Mouse (Mus musculus) liver, adult (tissue): ENCODE measurements around the gene Gm7247.
"Not testable (repeated sequence)": the region's sequence is repeated elsewhere in the genome, so short reads cannot be mapped to it uniquely, and the experiment has no call there.

Source experiments
- GATA4 ChIP-seq: IDR thresholded peaks from 2 replicates; pipeline ENCODE4 v1.6.1; 2014; ENCODE audit warnings: mild to moderate bottlenecking, low read length; ENCODE audit not compliant: insufficient replicate concordance

Gm7247 gene

DNA sequence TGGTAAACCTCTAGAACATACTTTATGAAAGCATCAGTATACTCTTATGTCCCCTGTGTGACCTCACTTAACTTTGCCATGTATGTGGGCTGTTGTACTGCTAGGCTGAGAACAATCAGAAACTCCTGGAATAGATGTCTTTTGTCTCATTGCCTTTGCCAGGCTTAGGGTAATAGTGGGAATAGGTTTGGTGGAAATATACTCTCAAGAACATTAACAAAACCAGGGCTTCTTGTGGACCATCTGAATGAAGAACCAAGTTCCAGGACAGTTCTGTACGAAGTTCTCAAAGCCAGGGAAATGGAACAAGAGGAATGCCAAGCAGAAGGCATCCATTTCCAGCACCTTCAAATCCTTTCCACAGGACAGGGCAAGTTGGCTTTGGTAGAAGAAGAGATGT lies at the start of gene Gm7247:
Gene Gm7247 (plus strand): TSS at position 301 of the 400 bp plus-strand sequence.
- TF ChIP-seq GATA4 = no peak

DNA sequence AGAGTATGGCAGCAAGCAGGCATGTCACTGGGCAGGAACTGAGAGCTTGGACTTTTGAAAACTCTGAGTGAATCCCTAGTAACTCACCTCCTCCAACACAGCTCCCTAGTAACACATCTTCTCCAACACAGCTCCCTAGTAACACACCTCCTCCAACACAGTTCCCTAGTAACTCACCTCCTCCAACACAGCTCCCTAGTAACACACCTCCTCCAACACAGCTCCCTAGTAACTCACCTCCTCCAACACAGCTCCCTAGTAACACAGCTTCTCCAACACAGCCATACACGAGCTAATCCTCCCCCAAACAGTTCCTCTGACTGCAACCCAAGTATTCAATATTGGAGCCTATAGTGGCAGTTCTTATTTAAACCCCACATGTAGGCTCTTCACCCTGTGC lies 37.6 kb upstream of the Gm7247 start:
- no peak for TF ChIP-seq GATA4

DNA sequence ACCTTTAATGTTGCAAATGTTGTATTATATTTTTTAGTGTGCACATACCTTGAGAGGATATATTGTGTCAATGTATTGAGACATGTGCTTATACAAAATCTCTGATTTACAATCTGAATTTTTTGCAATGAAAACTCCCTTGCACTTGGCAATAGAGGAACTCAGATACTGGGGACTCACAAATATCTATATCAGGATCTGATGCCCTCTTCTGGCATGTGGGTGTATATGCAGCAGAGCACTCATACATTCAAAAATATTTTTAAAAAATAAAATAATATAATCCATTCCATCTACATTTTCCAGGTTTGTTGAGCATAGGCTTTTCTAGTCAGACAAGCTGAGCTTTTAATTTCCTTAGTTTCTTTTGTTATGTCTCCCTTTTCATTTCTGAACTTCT lies 15.5 kb upstream of the Gm7247 start:
- TF ChIP-seq GATA4 = no peak

DNA sequence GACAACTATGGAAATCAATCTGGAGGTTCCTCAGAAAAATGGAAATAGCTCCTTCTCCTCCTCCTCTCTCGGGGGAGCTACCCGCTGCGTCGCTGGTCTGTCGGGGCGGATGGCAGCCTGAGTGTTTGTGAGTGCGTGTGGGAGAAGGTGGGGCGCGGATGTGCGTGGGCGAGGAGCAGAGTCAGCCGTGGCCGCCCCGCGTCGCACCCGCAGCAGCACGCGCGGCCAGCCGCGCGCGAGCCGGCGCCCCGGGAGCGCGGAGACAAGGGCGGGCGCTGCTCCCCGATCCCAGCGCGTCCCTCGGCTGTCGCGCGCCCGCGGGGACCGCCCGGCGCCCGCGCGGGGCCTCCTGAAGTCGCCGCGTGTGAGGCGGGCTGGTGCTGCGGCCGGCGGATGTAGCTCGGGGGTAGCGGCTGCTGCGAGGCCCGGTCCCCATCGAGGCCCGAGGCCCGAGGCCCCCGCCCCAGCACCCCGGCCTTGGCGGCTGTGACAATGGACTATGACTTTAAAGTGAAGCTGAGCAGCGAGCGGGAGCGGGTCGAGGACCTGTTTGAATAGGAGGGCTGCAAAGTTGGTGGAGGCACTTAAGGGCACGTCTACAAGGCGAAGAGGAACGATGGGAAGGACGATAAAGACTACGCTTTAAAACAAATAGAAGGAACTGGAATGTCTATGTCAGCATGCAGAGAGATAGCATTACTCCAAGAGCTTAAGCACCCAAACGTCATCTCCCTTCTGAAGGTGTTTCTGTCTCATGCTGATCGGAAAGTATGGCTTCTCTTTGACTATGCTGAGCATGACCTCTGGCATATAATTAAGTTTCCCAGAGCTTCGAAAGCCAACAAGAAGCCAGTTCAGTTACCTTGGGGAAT lies 3.2 kb upstream of the Gm7247 start:
- no peak for TF ChIP-seq GATA4

DNA sequence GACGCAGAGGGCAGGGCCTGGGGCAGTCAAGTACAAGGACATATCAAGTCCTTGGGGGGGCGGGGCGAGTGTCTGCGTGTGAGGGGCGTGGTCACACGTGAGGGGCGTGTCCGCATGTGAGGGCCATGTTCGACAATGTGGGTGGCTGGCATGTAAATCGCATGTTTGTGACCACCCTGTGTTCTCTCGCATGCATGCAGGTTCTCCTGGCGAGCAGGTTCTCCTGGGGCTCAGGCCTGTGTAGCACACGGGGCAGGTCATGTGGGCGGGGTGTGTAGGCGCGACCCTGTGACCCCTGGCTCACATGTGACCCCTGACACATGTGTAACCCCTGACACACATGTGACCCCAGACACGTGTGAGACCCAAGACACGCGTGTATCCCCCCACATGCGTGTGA lies 21.2 kb downstream of the Gm7247 start:
- TF ChIP-seq GATA4 = no peak

DNA sequence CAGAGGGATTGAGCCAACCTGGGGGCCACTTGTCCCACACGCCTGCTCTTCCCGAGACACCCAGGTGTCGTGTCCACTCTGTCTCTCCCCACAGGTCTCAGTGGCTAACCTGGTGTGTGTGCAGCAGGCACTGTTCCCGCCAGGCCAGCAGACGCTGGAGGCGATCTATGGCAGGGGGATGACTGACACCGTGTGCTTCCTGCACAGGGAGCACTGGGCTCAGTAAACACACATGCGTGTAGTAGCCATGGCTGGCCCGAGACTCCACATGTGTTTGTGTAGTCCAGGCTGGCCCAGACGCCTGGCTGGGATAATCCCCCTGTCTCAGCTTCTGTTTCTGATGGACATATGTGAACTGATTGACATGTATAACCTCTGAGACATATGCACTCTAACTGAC lies 22.8 kb downstream of the Gm7247 start:
- TF ChIP-seq GATA4 = no peak

DNA sequence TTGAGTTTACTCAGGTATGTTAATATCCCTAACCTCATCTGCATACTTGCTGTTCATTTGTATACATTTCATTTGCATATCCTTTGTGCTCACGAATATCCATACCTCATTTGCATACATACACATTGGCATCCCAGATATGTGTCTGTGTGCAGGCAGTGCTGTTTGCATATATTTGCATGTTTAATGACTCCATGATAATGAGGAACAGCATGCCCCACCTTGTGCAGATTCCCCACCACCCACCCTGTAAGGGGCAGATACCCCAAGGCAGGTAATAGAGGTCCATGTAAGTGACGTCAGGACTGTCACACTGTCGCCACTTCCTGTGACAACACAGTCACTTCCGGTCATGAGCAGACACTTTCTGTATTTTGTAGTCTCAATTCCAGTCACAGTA lies 24.2 kb downstream of the Gm7247 start:
- TF ChIP-seq GATA4 = no peak

DNA sequence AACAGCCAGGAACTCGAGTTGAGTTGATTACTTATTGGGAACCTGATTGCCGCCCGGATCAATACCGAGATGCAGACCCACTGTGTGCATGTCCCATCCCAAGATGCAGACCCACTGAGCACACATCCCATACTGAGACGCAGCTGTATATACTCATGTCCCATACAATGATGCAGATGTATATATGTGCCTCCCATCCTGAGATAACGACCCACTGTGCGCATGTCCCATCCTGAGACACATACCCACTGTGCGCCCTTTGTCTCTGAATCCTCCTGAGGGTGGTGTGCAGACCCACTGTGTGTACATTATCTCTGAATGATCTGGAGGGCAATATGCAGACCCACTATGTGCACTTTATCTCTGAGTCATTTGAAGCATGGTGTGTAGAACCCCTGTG lies 26.2 kb downstream of the Gm7247 start:
- no peak for TF ChIP-seq GATA4

DNA sequence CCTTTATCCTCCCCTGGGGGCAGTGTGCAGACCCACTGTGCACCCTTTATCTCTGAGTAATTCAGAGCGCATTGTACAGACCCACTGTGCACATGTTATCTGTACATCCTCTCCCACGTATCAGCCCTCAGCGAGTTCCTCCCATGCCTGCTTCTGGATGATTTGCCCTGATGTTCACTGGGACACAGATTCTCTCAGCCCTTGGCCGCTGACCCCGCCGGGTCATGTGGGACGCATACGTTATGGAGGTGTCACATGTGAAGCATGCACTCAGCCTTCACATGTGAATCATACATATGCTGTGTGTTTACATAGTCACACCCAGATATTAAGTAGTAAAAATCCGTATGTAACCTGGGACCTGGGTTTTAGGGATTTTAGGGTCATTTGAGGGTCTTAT lies 26.7 kb downstream of the Gm7247 start:
- TF ChIP-seq GATA4 = no peak

DNA sequence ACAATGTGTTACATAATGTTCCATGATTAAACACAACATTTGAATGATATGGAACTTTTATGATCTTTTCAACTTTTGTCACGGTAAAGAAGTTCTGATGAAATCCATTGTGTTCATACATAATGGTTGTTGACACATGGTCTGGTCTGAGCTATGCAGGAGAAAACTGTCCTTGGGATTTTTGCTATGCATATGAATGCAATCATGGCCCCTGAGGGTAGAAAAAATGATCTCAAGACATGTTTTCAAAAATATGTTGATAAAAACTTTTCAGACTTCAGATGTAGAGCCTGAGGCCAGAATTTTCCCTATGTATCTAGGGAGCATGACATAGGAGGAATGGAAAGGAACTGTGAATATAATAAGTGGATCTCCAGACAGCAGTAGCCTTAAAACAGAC lies 49.0 kb downstream of the Gm7247 start, which contains the start of gene Vmn2r88:
Gene Vmn2r88 (plus strand): TSS at position 301 of the 400 bp plus-strand sequence.
- TF ChIP-seq GATA4 = no peak

DNA sequence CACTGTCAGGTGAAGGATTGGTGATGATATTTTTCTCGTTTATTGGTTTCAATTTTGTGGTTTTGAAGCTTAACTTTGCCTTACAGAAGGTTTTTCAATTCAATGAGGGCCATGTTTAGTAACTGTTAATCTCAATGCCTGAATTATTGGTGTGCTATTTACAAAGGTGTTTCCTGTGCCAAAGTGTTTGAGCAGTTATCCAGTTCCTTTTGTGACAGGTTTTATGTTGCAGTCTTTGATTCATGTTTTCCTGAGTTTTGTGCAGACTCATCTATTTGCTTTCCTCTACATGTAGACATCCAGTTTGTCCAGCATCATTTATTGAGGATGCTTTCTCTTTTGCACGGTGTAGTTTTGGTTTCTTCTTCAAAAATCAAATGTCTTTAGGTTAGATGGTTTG lies 62.3 kb downstream of the Gm7247 start:
- TF ChIP-seq GATA4 = no peak

DNA sequence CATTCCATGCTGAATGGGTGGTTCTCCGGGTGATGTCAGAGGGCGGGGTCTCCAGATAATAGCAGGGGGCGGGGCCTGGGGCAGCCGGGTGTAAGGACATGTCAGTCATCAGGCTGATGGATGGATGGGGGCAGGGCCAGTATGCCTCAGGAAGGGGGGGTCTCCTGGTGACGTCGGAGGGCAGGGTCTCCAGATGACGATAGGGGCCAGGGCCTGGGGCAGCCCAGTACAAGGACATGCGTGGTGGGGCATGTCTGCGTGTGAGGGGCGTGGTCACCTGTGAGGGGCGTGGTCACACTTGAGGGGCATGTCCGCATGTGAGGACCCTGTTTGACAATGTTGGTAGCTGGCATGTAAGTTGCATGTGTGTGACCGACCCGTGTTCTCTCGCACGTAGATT lies 73.0 kb downstream of the Gm7247 start:
- no peak for TF ChIP-seq GATA4

DNA sequence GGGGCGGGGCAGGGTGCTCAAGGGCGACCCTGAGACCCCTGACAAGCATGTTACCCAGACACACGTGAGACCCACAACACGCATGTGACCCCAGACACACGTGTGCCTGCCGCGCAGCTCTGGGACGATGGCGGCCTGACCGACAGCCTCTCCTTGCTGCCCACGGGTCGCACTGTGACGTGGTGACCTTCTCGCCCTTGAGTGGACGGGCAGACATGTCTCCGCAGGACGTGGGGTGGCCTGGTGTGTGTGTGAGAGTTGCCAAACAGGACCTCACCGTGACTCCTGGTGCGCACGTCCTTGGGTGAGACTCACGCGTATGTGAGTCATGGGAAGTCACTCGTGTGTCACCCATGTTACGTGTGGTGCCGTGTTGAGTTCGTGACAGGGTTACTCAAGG lies 73.5 kb downstream of the Gm7247 start:
- TF ChIP-seq GATA4 = no peak

DNA sequence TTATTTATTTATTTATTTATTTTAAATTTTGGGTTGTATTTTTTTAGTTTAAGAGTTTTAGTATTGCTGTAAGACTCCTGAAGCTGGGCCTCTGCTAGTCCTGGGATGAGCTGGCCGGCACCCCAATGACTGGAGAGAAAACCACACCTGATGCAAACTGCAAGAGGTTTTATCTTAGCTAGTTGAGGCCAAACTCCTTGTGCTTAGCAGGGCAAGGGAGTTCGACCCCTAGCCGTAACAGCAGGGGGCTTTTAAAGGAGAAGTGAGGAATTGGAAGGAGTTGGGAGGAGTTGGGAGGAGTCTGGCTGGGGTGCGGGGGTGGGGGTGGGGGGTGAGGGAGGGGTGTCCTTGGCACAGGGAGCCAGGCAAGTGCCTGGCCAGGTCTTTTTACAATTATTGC lies 77.4 kb downstream of the Gm7247 start:
- TF ChIP-seq GATA4 = no peak

DNA sequence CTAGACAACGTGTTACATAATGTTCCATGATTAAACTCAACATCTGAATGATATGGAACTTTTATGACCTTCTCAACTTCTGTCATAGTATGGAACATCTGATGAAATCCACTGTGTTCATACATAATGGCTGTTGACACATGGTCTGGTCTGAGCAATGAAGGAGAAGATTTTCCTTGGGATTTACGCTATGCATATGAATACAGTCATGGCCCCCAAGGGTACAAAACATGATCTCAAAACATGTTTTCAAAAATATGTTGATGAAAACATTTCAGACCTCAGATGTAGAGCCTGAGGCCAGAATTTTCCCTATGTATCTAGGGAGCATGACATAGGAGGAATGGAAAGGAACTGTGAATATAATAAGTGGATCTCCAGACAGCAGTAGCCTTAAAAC lies 90.0 kb downstream of the Gm7247 start, which contains the start of gene Vmn2r89:
Gene Vmn2r89 (plus strand): TSS at position 301 of the 400 bp plus-strand sequence.
- not testable (repeated sequence) for TF ChIP-seq GATA4

DNA sequence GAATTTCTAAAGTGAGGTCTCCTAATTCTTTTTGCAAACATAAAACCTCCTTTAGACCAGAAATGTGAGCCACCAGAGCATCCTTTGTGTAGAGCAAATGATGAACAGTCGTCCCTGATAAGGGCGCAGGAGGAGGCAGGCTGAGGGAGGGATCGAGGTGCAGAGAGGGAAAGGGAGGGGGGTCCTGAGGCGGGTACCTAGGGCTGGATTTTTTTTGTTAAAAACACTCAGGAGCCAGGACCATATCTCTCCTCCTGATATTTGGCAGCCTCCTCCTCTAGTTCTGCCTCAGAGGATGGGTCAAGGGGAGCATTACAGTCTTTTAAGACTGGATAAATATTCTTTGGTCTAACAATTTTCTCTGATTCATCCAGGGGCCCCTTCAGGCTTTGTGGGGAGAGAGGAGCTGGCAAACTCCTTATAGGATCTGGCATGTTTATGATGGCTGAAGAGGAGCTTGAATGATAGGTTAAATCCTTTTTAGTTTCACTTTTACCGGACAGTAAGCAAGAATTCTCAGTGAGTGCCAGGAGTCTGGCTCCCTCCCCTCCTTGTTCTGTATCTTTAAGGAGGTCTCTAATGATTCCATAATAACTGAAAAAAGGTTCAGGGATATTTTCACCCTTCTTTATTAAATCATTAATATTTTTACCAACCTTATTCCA lies 120.6 kb downstream of the Gm7247 start:
- no peak for TF ChIP-seq GATA4
